Mouse (Mus musculus) gastrocnemius, postnatal 25 days (tissue): ENCODE measurements around the gene Fkbp8. TPM values are rescaled to one million over a fixed set of nuclear protein-coding genes. Genes with fewer than 3 reads are reported as not detected.

Source experiments
- DNase-seq: peaks from one replicate; pipeline ENCODE4 v3.0.0; 2022
- total RNA-seq, 2 experiments: library from RNA; stranded (reverse); gene quantifications; 1 replicate in 1 of 2; 2 replicates in 1 of 2; pipeline ENCODE4 v1.2.3; 2021

Gene Fkbp8
- total RNA-seq, 2 experiments from 2014 or later: 100 to 104 TPM

DNA sequence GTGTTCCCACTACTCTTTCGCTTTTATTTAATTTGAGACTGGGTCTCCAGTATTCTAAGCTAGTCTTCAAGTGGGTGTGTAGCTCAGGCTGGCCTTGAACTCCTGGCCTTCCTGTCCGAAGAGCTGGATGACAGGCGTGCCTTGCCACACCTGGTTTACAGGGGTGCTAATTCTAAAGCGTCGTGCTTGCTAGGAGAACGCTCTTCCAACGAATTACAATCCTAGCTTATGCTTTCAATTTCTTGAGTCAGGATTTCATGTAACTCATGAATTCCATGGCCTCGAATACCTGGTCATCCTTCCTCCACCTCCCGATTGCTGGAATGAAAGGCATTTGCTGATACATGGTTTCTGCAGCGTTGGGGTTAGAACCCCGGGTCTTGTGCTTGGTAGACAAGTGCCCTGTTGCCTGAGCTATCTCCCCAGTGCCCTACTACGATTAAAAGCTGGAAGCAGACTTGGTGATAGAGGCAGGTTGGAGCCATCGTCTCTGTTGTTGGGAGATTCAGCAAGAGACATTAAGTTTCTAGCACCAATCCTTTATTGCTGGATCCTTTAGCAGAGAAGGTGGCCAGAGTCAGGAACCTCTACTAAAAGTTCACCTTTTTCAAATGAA is 766 bp downstream of the Fkbp8 start:
- DNase-seq: no peak

DNA sequence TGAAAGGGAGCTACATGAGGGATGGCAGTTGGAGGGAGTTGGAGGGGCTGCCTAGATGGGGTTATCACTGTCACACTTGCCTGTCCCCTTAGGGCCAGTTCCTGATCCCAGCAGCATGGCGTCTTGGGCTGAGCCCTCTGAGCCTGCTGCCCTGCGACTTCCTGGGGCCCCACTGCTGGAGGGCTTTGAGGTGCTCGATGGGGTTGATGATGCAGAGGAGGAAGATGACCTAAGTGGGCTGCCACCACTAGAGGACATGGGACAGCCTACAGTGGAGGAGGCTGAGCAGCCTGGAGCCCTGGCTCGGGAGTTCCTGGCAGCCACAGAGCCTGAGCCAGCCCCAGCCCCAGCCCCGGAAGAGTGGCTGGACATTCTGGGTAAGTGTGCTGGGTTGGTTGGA is 1.8 kb downstream of the Fkbp8 start:
- DNase-seq: no peak

DNA sequence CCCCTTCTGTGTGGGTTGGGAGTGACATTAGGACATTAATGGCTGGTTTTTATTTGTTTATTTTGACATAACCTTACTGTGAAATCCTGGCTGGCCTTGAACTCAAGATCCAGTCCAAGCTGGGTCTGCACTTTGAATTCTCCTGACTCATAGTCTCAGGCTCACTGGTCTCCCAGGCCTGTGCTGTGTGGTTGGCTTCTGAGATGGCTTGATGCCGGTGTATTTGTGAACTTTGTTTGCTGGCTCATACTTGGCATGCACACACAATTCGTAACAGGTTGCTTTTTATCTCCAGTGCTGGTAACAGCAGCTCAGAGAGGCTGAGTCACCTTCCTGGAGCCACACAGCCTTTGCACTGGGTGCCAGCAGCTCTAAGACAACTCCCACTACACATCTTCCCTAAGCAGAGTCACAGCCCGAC is 2.2 kb downstream of the Fkbp8 start:
- no peak for DNase-seq

DNA sequence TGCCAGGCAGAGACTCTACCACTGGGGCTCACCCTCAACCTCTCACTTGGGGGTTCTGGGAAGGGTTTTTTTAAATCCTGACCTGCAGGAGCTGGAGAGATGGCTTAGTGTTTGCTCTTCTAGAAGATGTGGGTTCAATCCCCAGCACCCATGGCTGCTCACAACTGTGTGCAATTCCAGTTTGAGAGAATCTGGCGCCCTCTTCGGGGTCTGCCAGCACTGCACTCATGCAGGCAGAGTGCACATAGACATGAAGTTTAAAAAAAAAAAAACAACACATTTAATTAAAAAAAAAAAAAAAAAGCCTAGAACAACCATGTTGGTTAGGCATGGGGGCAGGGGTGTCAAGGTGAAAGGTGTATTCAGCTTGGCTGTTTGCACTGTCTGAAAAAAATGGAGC is 2.8 kb downstream of the Fkbp8 start:
- DNase-seq: no peak

DNA sequence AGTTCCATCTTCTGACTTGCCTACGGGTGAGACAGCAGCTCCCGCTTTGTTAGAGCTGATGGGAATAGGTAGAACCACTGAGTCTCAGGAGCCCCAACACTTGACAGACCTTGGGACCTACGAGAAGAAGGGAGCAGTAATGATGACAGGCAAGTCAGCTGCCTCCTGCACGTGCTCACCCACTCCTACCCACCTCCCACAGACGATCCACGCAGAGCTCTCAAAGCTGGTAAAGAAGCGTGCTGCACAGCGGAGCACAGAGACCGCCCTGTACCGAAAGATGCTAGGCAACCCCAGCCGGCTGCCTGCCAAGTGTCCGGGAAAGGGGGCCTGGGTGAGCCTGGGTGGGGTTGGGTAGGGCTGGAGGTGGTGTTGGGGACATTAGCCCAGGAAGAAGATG is 6.8 kb downstream of the Fkbp8 start:
- DNase-seq: no peak

DNA sequence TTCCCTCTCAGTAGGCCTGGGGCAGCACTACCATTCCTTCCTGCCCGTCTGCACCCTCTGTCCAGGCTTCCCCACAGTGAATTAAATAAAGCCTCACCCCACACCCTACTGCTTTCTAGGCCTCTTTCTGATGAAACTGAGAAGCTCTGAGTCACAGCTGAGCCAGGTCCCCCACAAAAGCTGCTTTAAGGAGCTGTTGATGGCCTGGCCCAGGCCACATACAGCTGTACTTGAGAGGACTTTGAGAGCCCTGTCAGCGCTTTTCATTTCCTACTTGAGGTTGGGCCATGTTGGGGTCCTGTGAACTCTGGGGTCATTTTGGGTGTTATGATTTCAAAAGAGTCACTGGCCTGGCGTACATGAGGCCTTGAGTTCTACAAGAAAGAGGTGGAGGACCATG is 7.7 kb downstream of the Fkbp8 start:
- no peak for DNase-seq

DNA sequence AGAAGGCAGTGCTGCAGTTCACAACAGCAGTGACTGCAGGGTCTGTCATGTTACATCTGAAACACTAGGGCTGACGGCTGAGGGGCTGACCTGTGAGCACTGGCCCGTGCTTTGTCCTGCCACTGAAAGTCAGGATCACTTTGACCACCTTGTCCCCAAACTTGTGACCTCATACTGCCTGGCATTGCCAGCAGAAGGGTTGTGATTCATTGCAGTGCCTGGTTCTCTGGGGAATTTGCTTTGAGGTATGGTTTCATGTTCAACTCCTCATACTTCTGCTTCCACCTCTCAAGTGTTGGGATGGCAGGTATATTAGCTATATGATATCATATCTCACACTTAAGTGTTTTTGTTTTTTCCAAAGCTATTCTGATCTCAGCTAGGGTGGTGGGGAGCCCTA is 8.2 kb downstream of the Fkbp8 start:
- no peak for DNase-seq

DNA sequence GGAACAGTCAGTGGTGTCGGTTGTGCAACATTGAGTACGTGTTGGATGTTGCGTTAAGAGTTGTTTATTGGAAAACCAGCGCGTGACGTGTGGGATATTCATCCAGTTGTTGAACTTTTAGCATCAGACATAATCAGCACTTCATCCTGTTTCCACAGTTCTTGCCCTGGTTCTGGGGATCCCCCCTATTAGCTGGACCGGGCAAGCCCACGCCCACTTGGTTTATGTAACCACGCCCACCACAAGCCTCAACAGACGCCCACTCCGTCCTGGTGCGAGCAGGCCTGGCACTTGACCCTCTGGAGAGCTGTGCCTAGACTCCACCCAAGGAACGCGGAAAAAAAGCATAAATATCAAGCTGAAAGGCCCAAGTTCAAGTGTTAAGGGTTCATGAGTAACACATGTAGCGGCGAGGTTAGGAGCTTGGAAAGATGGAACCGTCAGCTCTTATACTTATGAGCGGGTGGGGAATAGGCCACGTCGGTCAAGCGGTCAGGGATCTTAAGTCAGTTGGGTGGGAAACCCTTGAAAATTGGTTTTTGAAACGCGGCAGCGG is 10.6 kb downstream of the Fkbp8 start:
- peak; percentile 69 for DNase-seq

DNA sequence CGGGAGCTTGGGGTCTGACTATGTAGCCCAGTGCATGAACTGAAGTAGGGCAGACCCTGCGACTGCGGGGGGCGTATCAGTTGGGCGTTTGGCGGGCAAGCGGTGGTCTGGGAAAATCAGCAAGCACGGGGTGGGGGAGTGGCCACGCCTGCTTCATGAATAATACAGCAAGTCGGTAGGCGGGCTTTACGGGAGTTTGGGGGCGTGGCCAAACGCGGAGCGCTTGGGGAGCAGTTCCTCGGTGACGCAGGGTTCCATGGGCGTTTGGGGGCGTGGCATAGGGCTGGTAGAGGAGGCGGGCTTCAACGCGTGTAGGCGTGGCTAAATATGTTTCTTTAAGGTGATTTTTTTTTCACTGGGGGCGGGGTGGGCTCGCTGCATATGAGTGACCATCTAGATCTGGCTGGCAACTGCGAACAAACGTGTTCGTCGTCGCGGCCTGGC is 11.1 kb downstream of the Fkbp8 start:
- DNase-seq: peak; percentile 96

DNA sequence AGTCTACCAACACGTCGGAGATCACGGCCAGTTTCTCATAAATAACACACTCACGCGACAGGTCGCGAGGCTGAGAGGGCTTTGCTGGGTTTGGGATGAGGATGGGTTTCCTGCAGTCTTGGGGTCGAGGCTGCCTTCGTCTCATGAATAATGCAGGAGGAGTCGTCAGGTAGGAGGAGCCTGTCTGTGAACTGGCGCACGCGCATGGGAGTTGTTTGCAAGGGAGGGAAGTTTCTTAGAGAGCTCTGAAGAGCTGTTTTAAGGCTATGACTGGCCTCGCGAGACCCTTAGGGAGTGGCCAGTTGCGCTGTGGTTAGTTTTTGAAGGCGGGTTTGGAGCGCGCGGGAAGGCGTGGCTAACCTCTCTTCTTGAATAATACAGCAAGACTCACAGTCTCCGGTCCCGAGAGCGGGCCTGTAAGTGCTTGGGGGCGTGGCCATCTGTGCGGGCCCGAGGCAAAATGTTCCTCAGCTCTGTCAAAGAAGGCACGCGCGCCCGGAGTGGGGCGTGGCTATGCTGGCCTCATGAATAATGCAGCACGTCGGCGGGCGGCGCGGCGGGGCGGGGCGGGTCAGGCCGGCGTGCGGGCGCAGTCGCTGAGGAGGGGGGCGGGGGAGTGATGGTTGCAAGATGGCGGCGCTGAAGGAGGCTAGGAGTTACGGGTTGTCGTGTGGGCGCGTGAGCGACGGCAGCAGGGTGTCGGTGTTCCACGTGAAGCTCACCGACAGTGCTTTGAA is 11.7 kb downstream of the Fkbp8 start, which contains the start of gene Ell:
TSS of gene Ell (plus strand) at position 381 of the 737 bp plus-strand sequence.
- peak; percentile 100 for DNase-seq

DNA sequence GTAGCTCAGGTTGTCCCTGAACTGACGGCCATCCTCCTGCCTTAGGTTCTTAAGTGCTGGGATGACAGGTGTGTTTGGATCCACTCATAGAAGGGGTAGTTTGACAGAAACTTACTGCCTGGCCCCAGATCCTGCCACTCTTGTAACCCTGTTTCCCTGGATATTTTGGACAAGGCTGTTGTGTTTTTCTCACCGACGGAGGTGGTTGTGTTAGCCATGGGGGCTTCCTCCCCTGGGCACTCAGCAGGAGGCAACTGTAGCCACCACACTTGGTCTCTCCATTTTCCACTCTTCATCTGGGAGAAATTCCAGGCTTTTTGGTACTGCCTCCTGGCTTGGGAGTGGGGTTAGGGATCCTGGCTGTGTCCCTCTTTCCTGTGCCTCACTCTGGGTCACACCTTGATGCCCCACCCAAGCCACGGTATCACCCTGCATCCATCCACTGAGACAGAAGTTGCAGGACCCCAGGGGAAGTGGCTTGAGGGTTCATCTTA is 12.5 kb downstream of the Fkbp8 start:
- DNase-seq: no peak

DNA sequence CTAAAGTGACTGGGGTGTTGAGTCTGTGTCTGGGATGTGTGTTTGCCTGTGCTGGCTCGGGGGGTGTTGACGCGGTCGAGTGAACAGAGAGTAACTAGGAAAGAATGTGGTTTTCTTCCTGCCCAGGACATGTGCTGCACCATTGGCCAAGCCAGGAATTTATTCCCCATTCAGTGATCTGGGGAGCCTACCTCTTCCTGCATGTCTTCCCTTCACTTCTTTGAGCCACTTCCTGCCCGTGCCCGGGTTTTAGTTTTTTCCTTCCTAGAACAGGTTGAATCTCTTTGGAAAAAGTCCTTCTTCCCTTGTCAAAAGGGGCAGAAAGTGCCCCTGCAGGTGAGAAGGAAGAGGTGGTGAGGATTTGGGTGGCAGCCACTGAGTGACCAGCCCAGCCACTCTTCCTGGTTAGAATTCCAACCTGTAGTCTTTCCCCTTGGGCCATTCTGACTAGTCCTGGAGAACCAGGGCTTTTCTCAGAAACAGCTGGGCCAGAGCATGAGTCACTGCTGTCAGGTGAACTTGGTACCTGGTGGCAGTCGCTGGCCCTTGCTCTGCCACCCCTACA is 13.1 kb downstream of the Fkbp8 start:
- DNase-seq: peak; percentile 31

DNA sequence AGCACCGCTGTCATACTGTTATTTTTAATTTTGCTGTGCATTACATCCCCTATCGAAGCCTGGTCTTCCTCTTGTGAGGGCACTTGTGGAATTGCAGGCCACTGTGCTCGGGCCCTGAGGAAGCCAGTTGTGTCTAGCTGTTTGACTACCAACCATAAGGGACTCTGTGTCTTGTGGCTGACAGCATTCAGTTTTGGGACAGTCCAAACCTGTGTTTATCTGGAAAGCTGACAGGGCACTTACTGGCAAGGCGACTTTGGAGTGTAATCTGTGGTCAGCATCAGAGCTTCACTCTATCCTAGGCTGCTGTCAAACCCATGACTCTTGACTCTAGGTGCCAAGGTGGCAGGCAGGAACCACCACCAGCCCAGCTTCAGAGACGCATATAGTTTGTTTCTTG is 13.6 kb downstream of the Fkbp8 start:
- DNase-seq: no peak

DNA sequence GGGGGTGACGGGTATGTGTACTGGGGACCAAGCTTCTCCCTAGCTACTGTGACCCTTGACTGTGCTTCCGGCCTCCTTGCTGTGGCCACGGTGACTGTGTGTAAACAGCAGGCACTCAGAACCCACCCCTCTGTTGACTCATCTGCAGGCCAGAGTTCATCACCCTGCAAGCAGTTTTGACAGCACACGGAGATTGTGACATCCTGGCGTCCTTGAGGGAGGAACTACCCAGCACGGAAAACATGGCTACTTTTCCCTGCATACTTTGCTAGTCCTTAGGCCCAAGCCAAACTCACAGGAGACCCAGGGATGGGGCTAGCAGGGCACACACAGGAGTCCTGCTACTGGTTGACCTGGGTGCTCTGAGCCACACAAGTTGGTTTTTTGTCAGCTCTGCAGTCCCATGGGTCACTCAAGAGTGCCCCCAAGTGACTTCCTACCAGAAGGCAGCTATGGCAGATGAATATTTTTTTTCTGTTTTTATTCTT is 16.7 kb downstream of the Fkbp8 start:
- no peak for DNase-seq

DNA sequence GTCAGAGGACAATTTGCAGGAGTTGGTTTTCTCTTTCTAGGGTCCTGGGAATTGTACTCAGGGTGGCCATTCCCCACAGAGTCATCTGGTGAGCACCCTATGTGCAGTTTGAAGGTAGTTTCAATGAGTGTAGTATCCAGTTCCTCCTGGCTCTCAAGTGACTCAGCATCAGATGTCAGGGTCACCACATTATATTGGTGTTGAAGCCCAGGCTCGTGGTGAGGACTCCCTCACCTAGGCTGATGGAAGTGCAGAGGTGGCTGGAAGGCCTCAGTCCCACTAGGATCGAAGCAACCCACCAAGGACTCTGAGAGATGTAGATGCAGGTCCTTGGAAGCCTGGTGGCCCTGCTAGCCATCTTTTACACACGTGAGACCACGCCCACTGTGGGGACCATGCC is 18.9 kb downstream of the Fkbp8 start:
- no peak for DNase-seq

DNA sequence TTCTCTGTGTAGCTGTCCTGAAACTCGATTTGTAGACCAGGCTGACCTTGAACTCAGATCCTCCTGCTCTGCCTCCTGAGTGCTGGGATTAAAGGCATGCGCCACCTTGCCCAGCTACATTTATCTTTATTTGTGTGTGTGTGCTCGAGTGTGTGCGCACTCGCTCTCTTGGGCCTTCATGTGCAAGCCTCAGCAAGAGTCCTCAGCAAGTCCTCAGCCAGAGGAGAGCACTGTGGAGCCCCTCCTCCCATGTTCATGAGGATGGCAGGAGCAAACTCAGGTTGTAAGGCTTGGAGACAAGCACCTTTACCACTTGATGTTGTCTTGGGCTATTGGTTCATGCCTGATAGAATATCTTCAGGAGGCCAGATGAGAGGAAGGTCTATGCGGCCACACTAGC is 20.2 kb downstream of the Fkbp8 start:
- no peak for DNase-seq

DNA sequence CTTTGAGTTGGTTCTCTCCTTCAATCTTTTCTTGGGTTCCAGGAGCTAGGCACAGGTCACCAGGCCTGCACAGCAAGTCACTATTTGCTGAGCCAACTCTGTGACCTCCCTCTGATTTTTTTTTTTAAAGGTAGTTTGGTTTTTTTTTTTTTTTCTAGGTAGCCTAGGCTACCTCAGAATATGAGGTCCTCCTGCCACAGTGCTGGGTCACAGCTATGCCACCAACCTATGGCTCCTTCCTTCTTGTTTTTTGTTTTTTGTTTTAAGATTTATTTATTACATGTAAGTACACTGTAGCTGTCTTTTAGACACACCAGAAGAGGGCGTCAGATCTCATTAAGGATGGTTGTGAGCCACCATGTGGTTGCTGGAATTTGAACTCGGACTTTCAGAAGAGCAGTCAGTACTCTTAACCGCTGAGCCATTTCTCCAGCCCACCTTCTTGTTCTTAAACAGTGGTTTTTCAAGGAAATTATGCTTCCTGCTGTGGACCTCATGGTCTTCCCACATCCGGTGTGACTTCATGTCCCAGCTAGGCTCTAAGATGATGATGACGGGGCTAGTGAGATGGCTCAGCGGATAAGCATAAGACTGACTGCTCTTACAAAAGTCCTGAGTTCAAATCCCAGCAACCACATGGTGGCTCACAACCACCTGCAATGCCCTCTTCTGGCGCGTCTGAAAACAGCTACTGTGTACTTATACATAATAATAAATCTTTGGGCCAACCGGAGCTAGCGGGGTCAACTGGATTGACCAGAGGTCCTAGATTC is 22.1 kb downstream of the Fkbp8 start:
- DNase-seq: no peak

DNA sequence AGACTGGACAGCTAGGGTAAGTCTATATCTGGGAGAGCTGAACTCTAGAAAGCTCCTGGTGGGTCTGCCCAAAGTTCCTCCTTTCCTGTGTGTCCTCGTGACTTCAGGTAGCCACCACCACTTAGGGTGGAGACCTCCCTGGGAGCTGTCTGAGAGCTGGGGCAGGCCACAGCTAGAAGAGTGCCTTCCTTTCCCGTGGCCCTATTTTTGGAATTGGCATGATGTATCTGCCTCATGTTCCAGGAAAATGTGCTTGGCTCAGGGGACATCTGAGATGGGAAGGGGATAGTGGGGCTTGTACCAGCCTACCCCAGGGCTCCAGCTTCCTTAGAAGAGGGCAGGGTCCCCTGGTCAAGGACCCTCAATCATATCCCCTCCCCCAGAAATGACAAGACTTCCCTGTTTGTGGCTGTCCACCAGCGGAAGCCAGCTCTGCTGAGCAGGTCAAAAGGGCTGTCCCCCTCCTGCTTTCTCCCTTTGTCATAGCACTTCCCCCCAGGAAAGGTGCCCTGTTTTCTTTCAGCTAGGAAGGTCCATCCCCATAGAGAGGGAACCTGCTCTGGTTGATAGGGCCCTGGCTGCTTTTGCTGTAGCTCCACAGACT is 24.1 kb downstream of the Fkbp8 start:
- no peak for DNase-seq

DNA sequence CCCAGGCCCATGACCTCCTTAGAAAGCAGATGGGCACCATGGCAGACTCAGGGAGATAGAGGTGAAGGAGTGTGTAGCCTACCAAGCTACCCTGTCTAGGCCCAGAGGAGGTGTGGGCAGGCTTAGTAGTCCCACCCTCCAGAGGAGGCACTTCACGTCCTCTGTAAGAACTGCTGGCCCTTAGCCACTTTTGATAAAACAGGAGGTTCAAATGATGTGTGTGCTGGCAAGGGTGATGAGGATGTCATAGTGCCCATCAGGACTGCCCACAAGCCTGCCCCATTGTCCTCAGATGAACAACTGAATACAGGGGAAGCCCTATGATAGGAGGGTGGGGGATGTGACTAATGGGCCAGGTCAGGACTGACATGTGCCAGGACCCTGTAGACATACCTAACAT is 25.3 kb downstream of the Fkbp8 start:
- no peak for DNase-seq

DNA sequence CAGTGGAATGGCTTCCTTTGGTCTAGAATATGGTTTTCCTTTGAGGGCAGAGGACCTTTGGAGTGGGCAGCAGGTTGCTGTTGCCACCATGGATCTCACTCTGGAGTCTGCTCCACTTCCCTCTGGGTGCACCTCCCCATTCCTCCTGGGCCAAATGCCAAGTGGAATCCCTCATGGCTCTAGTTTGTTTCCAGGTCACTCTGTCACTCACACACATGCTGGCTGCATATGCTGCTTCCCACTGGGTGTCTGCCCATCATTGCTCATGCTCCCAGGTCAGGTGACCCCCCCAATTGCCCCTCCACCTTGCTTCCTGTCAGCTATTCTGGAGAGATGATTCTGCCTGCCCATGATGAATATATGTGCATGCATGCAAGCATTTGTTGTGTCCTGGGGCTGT is 26.2 kb downstream of the Fkbp8 start:
- DNase-seq: peak; percentile 66

DNA sequence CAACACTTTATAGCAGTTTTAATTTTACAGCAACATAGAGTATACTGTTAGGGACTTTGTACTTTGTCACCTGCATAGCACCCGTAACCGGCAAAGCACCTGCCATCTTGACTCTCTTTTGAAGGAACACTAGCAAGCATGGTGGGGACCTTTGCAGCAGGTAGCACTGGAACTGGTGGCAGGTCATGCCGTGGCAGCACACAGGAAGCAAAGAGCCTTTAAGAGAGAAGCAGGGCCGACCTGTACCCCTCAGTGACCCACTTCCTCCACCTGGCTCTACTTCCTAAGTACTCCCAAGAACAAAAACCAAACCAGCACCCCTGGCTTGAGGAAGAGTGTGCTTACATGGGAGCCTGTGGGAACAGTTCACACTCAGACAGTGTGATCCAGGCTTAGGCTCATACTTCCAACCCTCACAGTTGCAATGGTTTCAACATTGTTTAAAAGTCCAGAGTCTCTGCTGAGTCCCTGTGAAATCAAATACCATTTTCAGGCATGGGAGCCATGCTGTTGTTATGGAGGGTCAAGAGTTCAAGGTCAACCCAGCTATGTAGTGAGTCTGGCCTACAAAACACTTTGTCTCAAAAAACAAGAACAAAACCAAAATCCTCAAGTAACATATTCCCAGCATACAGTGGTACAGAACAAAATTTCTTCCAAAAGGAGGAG is 27.7 kb downstream of the Fkbp8 start:
- DNase-seq: no peak
